Mouse (Mus musculus) kidney, adult 2 months (tissue): ENCODE results near the gene Itfg1.

Experiments used
- CTCF ChIP-seq: fragments of 200-500 bp; conservative IDR thresholded peaks from 2 replicates; pipeline ENCODE4 v1.5.1; 2011; ENCODE audit warnings: low read depth, mild to moderate bottlenecking, control low read depth, low read length, moderate library complexity, mixed read lengths; ENCODE audit not compliant: insufficient read depth, insufficient read length
- POLR2A ChIP-seq: fragments of 200-500 bp; IDR thresholded peaks from one replicate; pipeline ENCODE4 v1.6.1; 2011; ENCODE audit warnings: low read depth, low read length, control low read depth

DNA sequence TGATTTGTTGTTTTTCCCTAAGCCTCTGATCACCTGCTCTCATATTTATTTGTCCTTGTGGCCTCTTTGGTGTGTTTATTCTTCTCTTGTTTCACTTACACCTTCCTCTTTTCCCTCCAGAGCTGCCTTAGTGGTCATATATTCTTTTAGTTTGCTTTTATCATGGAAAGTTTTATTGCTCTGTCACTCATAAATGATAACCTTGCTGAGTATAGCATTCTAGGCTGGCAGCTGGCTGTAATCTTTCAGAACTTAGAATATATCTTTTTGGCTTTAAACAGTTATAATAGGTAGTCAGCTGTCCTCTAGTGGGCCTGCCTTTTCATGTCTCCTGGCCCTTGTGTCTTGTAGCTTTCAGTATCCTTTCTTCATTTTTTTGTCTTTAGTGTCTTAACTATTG, 5.2 kb upstream of the Itfg1 start:
- TF ChIP-seq CTCF (no peak), POLR2A (no peak)
